ENCODE assay signal across 18 mouse cellular contexts in the genomic region with DNA sequence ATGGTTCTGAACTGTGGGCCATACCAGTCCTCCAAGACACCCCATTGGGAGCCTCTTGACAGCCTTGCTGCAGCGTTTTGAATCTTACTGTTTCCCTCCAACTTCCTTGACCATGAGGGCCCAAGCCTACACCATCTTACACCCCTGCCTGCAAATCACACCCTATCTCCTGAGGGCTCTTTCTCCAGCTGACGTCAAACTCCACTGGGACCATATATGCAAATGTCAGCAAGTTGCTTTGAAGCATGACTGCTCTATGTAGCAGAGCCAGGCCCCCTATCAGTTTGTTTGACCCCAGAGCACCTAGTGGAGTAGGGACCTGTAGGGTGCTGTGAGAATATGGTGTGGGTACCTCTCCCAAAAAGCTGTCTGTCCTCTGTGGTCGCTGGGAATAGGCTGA.
"Had no signal": no experiment of that assay in that cellular context is flagged by ENCODE, and none has a peak within 500 bp of the region (broad histone marks: within the 10 kb centered on the region; RNA-seq: fewer than 3 reads in every experiment).

No protein-coding gene starts in this region.

- H3K27me3 ChIP-seq: liver, embryonic 13.5 days; lung, embryonic 15.5 days; neural tube, embryonic 12.5 days had no signal

- ATAC-seq: liver, postnatal 0 days; lung, postnatal 0 days; midbrain, embryonic 16.5 days had no signal

- H3K4me3 ChIP-seq: liver, embryonic 13.5 days; liver, embryonic 15.5 days; lung, embryonic 15.5 days; megakaryocyte, embryonic 14.5 days; midbrain, embryonic 12.5 days; neural tube, embryonic 12.5 days had no signal

- H3K9ac ChIP-seq: liver, embryonic 13.5 days; liver, embryonic 15.5 days; liver, postnatal 0 days; lung, embryonic 15.5 days; midbrain, embryonic 12.5 days; neural tube, embryonic 12.5 days had no signal

- H3K9me3 ChIP-seq: liver, embryonic 13.5 days; liver, embryonic 15.5 days; lung, embryonic 15.5 days; megakaryocyte, embryonic 14.5 days; midbrain, embryonic 12.5 days; neural tube, embryonic 12.5 days had no signal

- DNase-seq: liver, embryonic 13.5 days; liver, postnatal 0 days; lung, adult 2 months; lung, postnatal 14 days; lung, postnatal 36 days; midbrain, embryonic 14.5 days; right cerebral cortex, postnatal 14 days; thymus, adult 18-20 months; thymus, postnatal 14 days; thymus, postnatal 36 days had no signal

- H3K4me2 ChIP-seq: liver, embryonic 13.5 days; liver, embryonic 15.5 days; lung, embryonic 15.5 days; midbrain, embryonic 12.5 days; neural tube, embryonic 12.5 days had no signal

- H3K27ac ChIP-seq: liver, embryonic 13.5 days; liver, embryonic 15.5 days; lung, embryonic 15.5 days; macrophage; midbrain, embryonic 12.5 days; neural tube, embryonic 12.5 days had no signal

- H3K36me3 ChIP-seq: liver, embryonic 13.5 days; liver, embryonic 15.5 days; lung, embryonic 15.5 days; midbrain, embryonic 12.5 days; neural tube, embryonic 12.5 days had no signal

- H3K4me1 ChIP-seq: lung, embryonic 15.5 days had no signal
